Mouse (Mus musculus) embryo, embryonic 9.5 days (tissue): Measurements from ENCODE around the gene Dnmt3b.
A peak's percentile ranks its signal among the peaks of the same experiment; 100 is the strongest.
"Not testable (repeated sequence)": the region's sequence is repeated elsewhere in the genome, so short reads cannot be mapped to it uniquely, and the experiment has no call there.

ENCODE experiments used
- DNase-seq: peaks from one replicate; pipeline ENCODE4 v3.0.0-alpha.2; 2017; ENCODE audit errors: extremely low spot score

Dnmt3b gene

DNA sequence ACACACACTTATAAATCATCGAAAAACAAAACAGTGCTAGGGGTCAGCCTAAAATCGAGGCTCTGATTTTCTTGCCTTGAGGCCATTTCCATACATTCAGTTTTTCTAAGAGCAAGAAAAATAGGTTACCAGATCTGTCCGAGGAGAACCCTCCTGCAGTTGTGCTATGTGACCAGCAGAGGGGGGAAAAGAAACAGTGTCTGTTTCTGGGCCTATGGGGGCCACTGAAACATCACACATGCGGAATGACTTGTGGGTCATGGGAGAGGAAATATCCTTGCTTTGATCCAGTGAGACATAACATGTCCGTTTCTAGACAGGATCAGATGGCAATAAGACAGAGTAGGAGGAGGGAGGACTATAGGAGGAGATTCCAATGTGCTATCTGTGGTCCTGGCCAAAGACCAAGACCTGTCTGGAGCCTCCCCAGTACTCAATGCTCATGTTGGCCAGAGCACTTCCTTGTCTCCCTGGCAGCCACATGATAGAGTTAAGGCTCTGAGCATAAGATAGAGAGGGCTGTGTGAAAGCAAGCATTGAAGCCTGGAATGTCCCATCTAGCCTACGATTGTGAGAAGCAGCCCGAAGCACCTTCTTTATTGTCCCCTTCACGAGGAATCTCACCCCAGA lies 61.6 kb downstream of the Dnmt3b start:
- DNase-seq = peak; percentile 29

DNA sequence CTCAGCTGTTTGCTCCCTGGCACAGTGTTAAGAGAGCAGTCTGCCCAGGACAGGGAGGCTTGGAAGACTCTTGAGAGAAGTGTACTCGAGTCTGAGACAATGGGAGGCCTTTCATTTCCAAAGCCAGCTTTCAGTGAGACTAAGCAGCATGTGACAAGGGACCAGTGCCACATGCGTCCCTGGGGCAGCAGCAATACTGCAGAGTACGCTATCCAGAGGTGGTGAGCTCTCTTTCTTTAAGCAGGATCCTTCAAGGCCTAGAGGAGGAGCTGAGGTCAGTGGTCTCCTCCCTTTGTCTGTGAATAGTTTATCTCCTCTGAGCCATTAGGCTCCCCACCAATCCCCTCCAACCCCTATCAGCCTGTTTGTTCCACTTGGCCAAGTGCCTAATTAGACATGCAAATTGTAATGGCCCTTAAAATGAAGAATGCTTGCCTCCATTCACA lies 63.4 kb downstream of the Dnmt3b start:
- peak; percentile 10 for DNase-seq

DNA sequence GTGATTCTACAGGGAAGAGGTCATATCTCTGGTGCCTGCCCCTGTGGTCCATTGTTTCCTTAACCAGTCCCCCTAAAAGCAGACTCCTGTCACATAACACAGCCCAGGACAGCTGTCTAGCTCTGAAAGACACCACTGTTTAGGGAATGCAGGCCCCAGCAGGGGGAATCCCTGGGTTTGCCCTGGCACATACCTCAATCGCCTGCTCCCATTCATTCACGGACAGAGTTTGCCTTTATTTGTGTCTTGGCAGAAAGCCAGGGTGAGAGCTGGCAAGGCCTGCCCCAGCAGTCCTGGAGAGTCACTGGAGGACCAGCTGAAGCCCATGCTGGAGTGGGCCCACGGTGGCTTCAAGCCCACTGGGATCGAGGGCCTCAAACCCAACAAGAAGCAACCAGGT lies 64.0 kb downstream of the Dnmt3b start:
- DNase-seq = peak; percentile 7

DNA sequence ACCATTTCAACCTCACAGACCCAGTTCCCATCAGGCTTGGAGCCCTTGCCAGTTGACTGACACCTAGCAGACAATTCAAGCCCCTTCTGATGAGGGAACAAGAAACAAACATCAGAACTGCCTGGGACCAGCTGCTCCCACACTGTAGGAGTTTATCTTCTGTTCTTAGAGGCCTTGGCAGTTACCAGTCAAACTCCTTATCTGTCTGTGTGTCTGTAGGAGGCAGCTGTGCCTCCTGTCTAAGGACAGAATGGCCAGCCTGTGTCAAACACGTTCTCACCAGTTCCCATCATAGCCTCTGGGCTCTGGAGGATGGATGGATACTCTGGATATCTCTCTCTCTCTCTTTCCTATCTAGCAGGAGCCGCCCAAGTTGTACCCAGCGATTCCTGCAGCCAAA lies 68.6 kb downstream of the Dnmt3b start:
- DNase-seq = not testable (repeated sequence)

DNA sequence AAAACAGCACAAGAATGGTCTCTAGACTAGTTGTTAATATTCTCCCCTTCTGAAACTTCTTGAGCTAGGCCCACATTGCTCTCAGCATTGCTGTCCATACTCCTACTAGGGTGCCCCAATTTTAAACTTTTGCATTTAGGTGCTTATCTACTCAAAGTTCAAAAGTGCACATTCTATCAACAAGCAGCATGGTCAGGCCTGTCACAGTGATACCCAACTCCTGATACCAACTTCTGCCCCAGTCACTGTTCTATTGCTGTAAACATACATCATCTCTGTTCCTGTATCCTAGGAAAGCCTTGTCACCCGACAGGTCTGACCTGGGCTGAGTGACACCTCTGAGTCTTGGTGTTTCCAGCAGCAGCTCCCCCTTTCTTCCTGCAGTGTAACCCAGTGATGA lies 73.8 kb downstream of the Dnmt3b start:
- no peak for DNase-seq

- DNase-seq = no peak
These were observed 75.2 kb downstream of the Dnmt3b start for GRCm38 (mm10) chr2:153724424-153724823.

DNA sequence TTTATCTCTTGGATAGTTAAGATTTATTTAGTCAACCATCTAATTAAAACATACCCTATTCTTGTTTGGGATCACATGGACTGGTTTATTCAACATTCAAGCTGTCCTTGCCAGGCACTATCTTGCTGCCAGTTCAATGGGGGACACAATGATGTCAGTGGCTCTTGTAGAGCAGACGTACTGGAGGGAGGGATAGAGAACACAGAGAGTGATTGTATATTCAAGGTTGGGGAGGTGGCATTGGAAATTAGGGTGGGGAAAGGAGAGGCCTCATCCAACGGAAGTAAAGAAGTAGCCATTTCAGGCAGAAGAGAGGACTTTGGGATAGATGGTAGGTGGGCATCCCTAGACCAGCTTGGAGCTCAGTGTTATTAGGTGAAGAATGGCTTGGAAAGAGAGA lies 75.6 kb downstream of the Dnmt3b start:
- no peak for DNase-seq

DNA sequence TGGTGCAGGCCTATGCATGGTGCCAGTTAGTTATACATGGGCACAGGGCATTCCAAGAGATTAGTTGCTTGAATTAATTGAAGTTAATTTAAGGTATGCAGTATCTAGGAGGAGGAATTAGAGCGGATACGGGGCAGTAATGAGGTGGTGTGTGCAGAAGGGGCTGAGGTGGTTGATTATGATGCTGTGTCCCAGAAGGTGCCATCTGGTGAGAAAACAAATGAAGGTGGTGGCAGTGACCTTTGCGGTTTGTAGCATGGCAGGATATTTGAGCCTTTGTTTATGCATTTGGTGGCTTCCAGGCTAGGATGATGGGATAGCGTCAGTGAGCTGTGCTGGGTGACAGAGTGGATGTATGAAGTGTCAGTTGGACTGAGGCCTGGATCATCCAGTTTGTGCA lies 76.0 kb downstream of the Dnmt3b start:
- DNase-seq = no peak

DNA sequence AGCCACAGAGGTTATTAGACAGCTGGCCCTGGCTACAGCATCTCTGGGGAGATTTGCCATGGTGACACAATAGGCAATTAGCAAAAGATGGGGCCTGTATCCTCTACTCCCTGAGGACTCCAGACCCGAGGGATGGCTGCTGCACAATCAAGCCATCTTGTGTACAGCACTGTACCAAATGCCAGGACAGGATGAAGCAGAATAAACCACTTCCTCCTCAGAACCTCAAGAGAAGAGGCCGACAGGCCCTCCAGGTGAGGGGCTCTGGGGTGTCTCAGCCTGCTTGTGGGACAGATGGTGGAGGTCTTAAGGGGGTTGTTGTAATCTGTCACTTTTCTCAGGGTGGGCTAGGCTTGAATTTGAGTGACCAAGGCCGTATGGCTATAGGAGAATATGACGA lies 84.8 kb downstream of the Dnmt3b start:
- DNase-seq = no peak
